Mouse (Mus musculus) hindbrain, embryonic 12.5 days (tissue): Measurements from ENCODE around the gene Ptf1a. TPM values are rescaled to one million over a fixed set of nuclear protein-coding genes. Genes with fewer than 3 reads are reported as not detected.

Source experiments
- ATAC-seq: fragments of 200-750 bp; cut with Nextera tagmentation; 2 replicates; pipeline ENCODE4 v1.8.0; 2017; ENCODE audit warnings: moderate TSS enrichment; ENCODE audit not compliant: low FRiP score
- H3K27ac ChIP-seq: fragments of 300-500 bp; sonication (generic); 2 replicates; pipeline ENCODE4 v1.5.1; 2016; ENCODE audit warnings: mild to moderate bottlenecking
- H3K27me3 ChIP-seq: fragments of 300-500 bp; sonication (generic); 2 replicates; pipeline ENCODE4 v1.6.1; 2016; ENCODE audit warnings: mild to moderate bottlenecking
- H3K36me3 ChIP-seq: fragments of 300-500 bp; sonication (generic); 2 replicates; pipeline ENCODE4 v1.6.1; 2016; ENCODE audit warnings: mild to moderate bottlenecking
- H3K4me1 ChIP-seq: fragments of 300-500 bp; sonication (generic); 2 replicates; pipeline ENCODE4 v1.6.1; 2016
- H3K4me2 ChIP-seq: fragments of 300-500 bp; sonication (generic); replicated peaks from 2 replicates; pipeline ENCODE4 v1.6.1; 2016; ENCODE audit warnings: mild to moderate bottlenecking
- H3K4me3 ChIP-seq: fragments of 300-500 bp; sonication (generic); 2 replicates; pipeline ENCODE4 v1.5.1; 2016; ENCODE audit warnings: mild to moderate bottlenecking
- H3K9ac ChIP-seq: fragments of 300-500 bp; sonication (generic); 2 replicates; pipeline ENCODE4 v1.6.1; 2016; ENCODE audit warnings: mild to moderate bottlenecking, moderate library complexity
- H3K9me3 ChIP-seq: fragments of 300-500 bp; sonication (generic); replicated peaks from 2 replicates; pipeline ENCODE4 v1.6.1; 2016; ENCODE audit warnings: mild to moderate bottlenecking
- WGBS: fragments of 180-500 bp; shearing (Covaris S2); methylation state at CpG from one replicate; pipeline ENCODE4 v1.1.7; 2016; 5-methylcytosine and 5-hydroxymethylcytosine counted together
- polyA plus RNA-seq: library from polyadenylated mRNA; unstranded; fragments of >200 nt; fragmentation: Nextera tagmentation; extraction: Ambion mirVana; gene quantifications from 2 replicates; pipeline ENCODE4 v1.2.1, GENCODE M21; 2016

Gene Ptf1a
- polyA plus RNA-seq, result 6.3 and 7.1 TPM in 2 replicates

GRCm38 (mm10) chr2:19444931-19445831 lies at the start of gene Ptf1a:
TSS of gene Ptf1a (plus strand) at chr2:19445663.
- Histone ChIP-seq H3K36me3 (no peaks in the 10 kb centered on the region), H3K4me3 (peak within 1 kb of the TSS; percentile 41), H3K9me3 (no peaks in the 10 kb centered on the region), H3K4me2 (peak within 1 kb of the TSS; percentile 62), H3K4me1 (peaks cover 24% of the 10 kb centered on the region), H3K9ac (peak within 1 kb of the TSS; percentile 43; the same call in 1 of the 2 replicates), H3K27me3 (peaks cover 96% of the 10 kb centered on the region), H3K27ac (no peak within 1 kb of the TSS)
- under 1% methylated on average over 53 of the region's 53 CpGs for WGBS
- peak; percentile 66 for ATAC-seq

GRCm38 (mm10) chr2:19405409-19405808 lies 40.1 kb upstream of the Ptf1a start:
- no peaks in the 10 kb centered on the region for H3K36me3 ChIP-seq
- 89% methylated on average over 5 of the region's 5 CpGs for WGBS
- no peak for ATAC-seq

GRCm38 (mm10) chr2:19406531-19406930 lies 38.9 kb upstream of the Ptf1a start:
- Histone ChIP-seq H3K4me2 (no peak overlapping the region), H3K9ac (no peak overlapping the region), H3K27ac (no peak overlapping the region), H3K4me1 (no peaks in the 10 kb centered on the region), H3K36me3 (no peaks in the 10 kb centered on the region), H3K9me3 (no peaks in the 10 kb centered on the region), H3K27me3 (no peaks in the 10 kb centered on the region), H3K4me3 (no peak overlapping the region)
- ATAC-seq, result no peak
- WGBS, result 55% methylated on average over 3 of the region's 3 CpGs

More at GRCm38 (mm10) chr2:19405409-19405808, 40.1 kb upstream of the Ptf1a start:
- Histone ChIP-seq H3K27ac (no peak overlapping the region), H3K4me3 (no peak overlapping the region), H3K4me2 (no peak overlapping the region), H3K9me3 (no peaks in the 10 kb centered on the region), H3K27me3 (no peaks in the 10 kb centered on the region), H3K9ac (no peak overlapping the region), H3K4me1 (no peaks in the 10 kb centered on the region)

GRCm38 (mm10) chr2:19414222-19414965 lies 31.1 kb upstream of the Ptf1a start:
- no peak overlapping the region for H3K27ac ChIP-seq
- WGBS, result 19% methylated on average over 19 of the region's 19 CpGs
- peak; percentile 67 for ATAC-seq

GRCm38 (mm10) chr2:19415063-19415521 lies 30.4 kb upstream of the Ptf1a start:
- Histone ChIP-seq H3K9ac (peak overlapping the region; percentile 27; the same call in 1 of the 2 replicates), H3K27ac (no peak overlapping the region), H3K4me1 (0 out of 2 replicates have a peak, but pooled peaks cover 2% of the 10 kb centered on the region), H3K27me3 (peaks cover 21% of the 10 kb centered on the region), H3K4me2 (peak overlapping the region; percentile 51), H3K9me3 (no peaks in the 10 kb centered on the region), H3K36me3 (no peaks in the 10 kb centered on the region), H3K4me3 (peak overlapping the region; percentile 27)
- 2% methylated on average over 6 of the region's 6 CpGs for WGBS
- ATAC-seq, result peak; percentile 67

More at GRCm38 (mm10) chr2:19414222-19414965, 31.1 kb upstream of the Ptf1a start:
- H3K4me2 ChIP-seq, result peak overlapping the region; percentile 51
- H3K4me1 ChIP-seq, result 0 out of 2 replicates have a peak, but pooled peaks cover 2% of the 10 kb centered on the region
- peaks cover 21% of the 10 kb centered on the region for H3K27me3 ChIP-seq
- H3K9me3 ChIP-seq, result no peaks in the 10 kb centered on the region
- H3K36me3 ChIP-seq, result no peaks in the 10 kb centered on the region
- H3K9ac ChIP-seq, result peak overlapping the region; percentile 27; the same call in 1 of the 2 replicates
- peak overlapping the region; percentile 27 for H3K4me3 ChIP-seq

GRCm38 (mm10) chr2:19416066-19416465 lies 29.4 kb upstream of the Ptf1a start:
- Histone ChIP-seq H3K9me3 (no peaks in the 10 kb centered on the region), H3K36me3 (no peaks in the 10 kb centered on the region), H3K27me3 (peaks cover 21% of the 10 kb centered on the region), H3K4me1 (0 out of 2 replicates have a peak, but pooled peaks cover 2% of the 10 kb centered on the region), H3K9ac (no peak overlapping the region), H3K4me3 (no peak overlapping the region), H3K4me2 (no peak overlapping the region), H3K27ac (no peak overlapping the region)
- 76% methylated on average over 6 of the region's 6 CpGs for WGBS
- ATAC-seq, result no peak

- Histone ChIP-seq H3K9ac (no peak overlapping the region), H3K36me3 (no peaks in the 10 kb centered on the region), H3K4me2 (no peak overlapping the region), H3K27ac (no peak overlapping the region), H3K4me1 (0 out of 2 replicates have a peak, but pooled peaks cover under 1% of the 10 kb centered on the region), H3K9me3 (no peaks in the 10 kb centered on the region), H3K27me3 (peaks cover 50% of the 10 kb centered on the region), H3K4me3 (no peak overlapping the region)
- 73% methylated on average over 1 of the region's 1 CpGs for WGBS
- peak; percentile 26; the same call in 1 of the 2 replicates for ATAC-seq
These were observed 25.6 kb upstream of the Ptf1a start for GRCm38 (mm10) chr2:19419686-19420345.

- no peak overlapping the region for H3K4me2 ChIP-seq
- peaks cover 54% of the 10 kb centered on the region for H3K27me3 ChIP-seq
- no peak overlapping the region for H3K4me3 ChIP-seq
- no peak for ATAC-seq
- H3K27ac ChIP-seq, result no peak overlapping the region
- no peaks in the 10 kb centered on the region for H3K9me3 ChIP-seq
- no peaks in the 10 kb centered on the region for H3K4me1 ChIP-seq
- H3K9ac ChIP-seq, result no peak overlapping the region
- no peaks in the 10 kb centered on the region for H3K36me3 ChIP-seq
These were observed 23.2 kb upstream of the Ptf1a start for GRCm38 (mm10) chr2:19422226-19422625.

- Histone ChIP-seq H3K9me3 (no peaks in the 10 kb centered on the region), H3K27me3 (peaks cover 61% of the 10 kb centered on the region), H3K36me3 (no peaks in the 10 kb centered on the region), H3K27ac (no peak overlapping the region), H3K4me2 (no peak overlapping the region), H3K4me1 (no peaks in the 10 kb centered on the region), H3K4me3 (no peak overlapping the region), H3K9ac (no peak overlapping the region)
- no peak for ATAC-seq
- 74% methylated on average over 6 of the region's 6 CpGs for WGBS
These were observed 22.4 kb upstream of the Ptf1a start for GRCm38 (mm10) chr2:19423086-19423485.

- no peaks in the 10 kb centered on the region for H3K36me3 ChIP-seq
- peaks cover 93% of the 10 kb centered on the region for H3K27me3 ChIP-seq
- H3K4me3 ChIP-seq, result no peak overlapping the region
- H3K4me1 ChIP-seq, result peaks cover 27% of the 10 kb centered on the region
- no peaks in the 10 kb centered on the region for H3K9me3 ChIP-seq
- WGBS, result 6% methylated on average over 10 of the region's 10 CpGs
- ATAC-seq, result no peak
- no peak overlapping the region for H3K9ac ChIP-seq
- H3K27ac ChIP-seq, result no peak overlapping the region
- H3K4me2 ChIP-seq, result no peak overlapping the region
These were observed 16.4 kb upstream of the Ptf1a start for GRCm38 (mm10) chr2:19429031-19429430.

GRCm38 (mm10) chr2:19429691-19430690 lies 15.5 kb upstream of the Ptf1a start:
- Histone ChIP-seq H3K4me3 (peak overlapping the region; percentile 21; the same call in 1 of the 2 replicates), H3K27me3 (peaks cover 93% of the 10 kb centered on the region), H3K4me1 (peaks cover 27% of the 10 kb centered on the region), H3K36me3 (no peaks in the 10 kb centered on the region), H3K9me3 (no peaks in the 10 kb centered on the region), H3K4me2 (peak overlapping the region; percentile 46), H3K27ac (no peak overlapping the region), H3K9ac (no peak overlapping the region)
- no peak for ATAC-seq
- 3% methylated on average over 31 of the region's 31 CpGs for WGBS
